Mouse (Mus musculus) stomach, embryonic 16.5 days (tissue): ENCODE measurements around the gene 4933430I17Rik. TPM values are rescaled to one million over a fixed set of nuclear protein-coding genes. Genes with fewer than 3 reads are reported as not detected.
"Not testable (repeated sequence)": the region's sequence is repeated elsewhere in the genome, so short reads cannot be mapped to it uniquely, and the experiment has no call there.

Experiments
- ATAC-seq: fragments of 200-750 bp; cut with Nextera tagmentation; 2 replicates; pipeline ENCODE4 v1.8.0; 2017; ENCODE audit warnings: moderate number of reproducible peaks, moderate TSS enrichment; ENCODE audit not compliant: insufficient read depth, low FRiP score
- H3K27ac ChIP-seq: fragments of 300-500 bp; sonication (generic); 2 replicates; pipeline ENCODE4 v1.5.1; 2014; ENCODE audit warnings: low read length
- H3K27me3 ChIP-seq: fragments of 300-500 bp; sonication (generic); 2 replicates; pipeline ENCODE4 v1.6.1; 2014; ENCODE audit warnings: low read length, control low read depth, mixed read lengths; ENCODE audit not compliant: control insufficient read depth, insufficient read depth
- H3K36me3 ChIP-seq: fragments of 300-500 bp; sonication (generic); 2 replicates; pipeline ENCODE4 v1.6.1; 2014; ENCODE audit warnings: low read length; ENCODE audit not compliant: control insufficient read depth, insufficient read depth
- H3K4me1 ChIP-seq: fragments of 300-500 bp; sonication (generic); 2 replicates; pipeline ENCODE4 v1.6.1; 2014; ENCODE audit warnings: low read length, control low read depth, mixed read lengths; ENCODE audit not compliant: control insufficient read depth, insufficient read depth
- H3K4me2 ChIP-seq: fragments of 300-500 bp; sonication (generic); 2 replicates; pipeline ENCODE4 v1.6.1; 2014; ENCODE audit warnings: low read depth, low read length, mixed read lengths
- H3K4me3 ChIP-seq: fragments of 300-500 bp; sonication (generic); replicated peaks from 2 replicates; pipeline ENCODE4 v1.5.1; 2014; ENCODE audit warnings: mild to moderate bottlenecking, low read length
- H3K9ac ChIP-seq: fragments of 300-500 bp; sonication (generic); 2 replicates; pipeline ENCODE4 v1.6.1; 2014; ENCODE audit warnings: low read length
- H3K9me3 ChIP-seq: fragments of 300-500 bp; sonication (generic); replicated peaks from 2 replicates; pipeline ENCODE4 v1.6.1; 2016; ENCODE audit warnings: low read length, control low read depth; ENCODE audit not compliant: control insufficient read depth
- WGBS: fragments of 180-500 bp; shearing (Covaris S2); extraction: QIAGEN DNeasy Blood & Tissue Kit; methylation state at CpG from one replicate; pipeline ENCODE4 v1.1.7; 2014; 5-methylcytosine and 5-hydroxymethylcytosine counted together
- polyA plus RNA-seq: library from polyadenylated mRNA; unstranded; fragments of >200 nt; fragmentation: Nextera tagmentation; extraction: Ambion mirVana; gene quantifications from 2 replicates; pipeline ENCODE4 v1.2.1, GENCODE M21; 2015

4933430I17Rik gene
- 0.31 TPM in 1 of 2 replicates, not detected in the other for polyA plus RNA-seq

DNA sequence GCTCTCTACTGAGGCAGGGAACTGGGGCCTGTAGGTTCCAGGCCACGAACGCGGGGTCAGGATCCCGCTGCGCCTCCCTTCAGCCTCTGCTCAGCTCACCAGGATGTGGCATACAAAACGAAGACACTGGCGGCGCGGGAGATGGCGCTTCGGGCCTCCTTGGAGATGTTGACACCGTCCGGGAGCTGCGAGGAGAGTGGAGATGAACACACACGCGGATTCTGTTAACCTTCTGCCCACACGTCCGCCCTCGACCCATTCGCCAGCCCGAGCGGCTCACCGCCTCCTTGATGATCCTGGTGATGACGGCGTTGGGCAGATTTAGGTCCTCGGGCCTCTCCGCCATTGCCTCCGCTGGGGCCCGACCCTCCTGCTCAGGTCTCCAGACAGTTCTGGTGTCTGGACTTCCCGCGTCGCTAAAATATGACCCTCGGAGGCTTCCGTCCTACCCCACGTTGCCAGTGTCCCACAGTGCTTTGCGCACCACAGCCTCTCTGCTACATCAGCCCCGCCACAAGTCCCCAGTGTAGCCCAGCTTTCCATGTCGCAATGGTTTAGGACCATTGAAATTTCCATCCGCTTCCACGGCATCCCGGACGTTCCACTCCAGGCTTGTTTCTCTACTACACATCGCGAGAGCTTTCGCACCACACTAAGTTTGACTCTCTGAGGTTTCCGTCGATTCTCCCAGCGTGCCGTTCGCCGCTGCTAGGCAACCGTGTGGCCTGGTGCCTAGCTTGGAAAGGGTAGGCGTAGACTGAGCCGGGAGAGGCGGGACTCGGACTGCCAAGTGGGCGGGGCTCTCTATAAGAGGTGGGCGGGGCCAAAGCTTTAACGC, at the start of gene 4933430I17Rik, which contains the start of gene Pole3:
4933430I17Rik (plus strand) TSS at position 719 of the 838 bp plus-strand sequence.
Pole3 (minus strand) TSS at position 418 of the 838 bp plus-strand sequence.
- peak within 1 kb of the TSS; percentile 96 for H3K27ac ChIP-seq
- H3K4me3 ChIP-seq, result peak within 1 kb of the TSS; percentile 92
- H3K4me1 ChIP-seq, result peaks cover 7% of the 10 kb centered on the region
- under 1% methylated on average over 59 of the region's 59 CpGs for WGBS
- H3K27me3 ChIP-seq, result no peaks in the 10 kb centered on the region
- H3K36me3 ChIP-seq, result no peaks in the 10 kb centered on the region
- peak; percentile 98 for ATAC-seq
- peak within 1 kb of the TSS; percentile 75 for H3K4me2 ChIP-seq
- peak within 1 kb of the TSS; percentile 92 for H3K9ac ChIP-seq
- no peaks in the 10 kb centered on the region for H3K9me3 ChIP-seq

DNA sequence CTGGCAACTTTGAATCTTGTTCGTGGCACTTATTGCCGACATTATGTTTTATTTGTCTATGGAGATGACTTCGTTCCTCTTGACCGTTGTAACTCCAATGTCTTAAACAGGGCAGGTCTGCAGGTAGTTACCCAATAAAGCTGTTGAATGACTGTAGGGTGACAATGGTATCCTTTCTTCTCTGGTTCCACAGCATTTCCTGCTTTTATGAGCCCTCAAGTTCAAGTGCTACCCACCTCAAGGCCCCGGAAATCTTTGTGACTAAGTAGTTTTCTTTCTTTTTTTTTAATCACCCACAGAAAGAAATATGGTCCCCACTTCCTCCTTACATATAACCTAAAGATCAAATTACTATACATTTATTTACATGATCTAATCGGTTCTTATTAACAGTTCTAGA, 49.4 kb upstream of the 4933430I17Rik start:
- no peak overlapping the region for H3K27ac ChIP-seq
- WGBS, result 71% methylated on average over 6 of the region's 6 CpGs
- ATAC-seq, result no peak

DNA sequence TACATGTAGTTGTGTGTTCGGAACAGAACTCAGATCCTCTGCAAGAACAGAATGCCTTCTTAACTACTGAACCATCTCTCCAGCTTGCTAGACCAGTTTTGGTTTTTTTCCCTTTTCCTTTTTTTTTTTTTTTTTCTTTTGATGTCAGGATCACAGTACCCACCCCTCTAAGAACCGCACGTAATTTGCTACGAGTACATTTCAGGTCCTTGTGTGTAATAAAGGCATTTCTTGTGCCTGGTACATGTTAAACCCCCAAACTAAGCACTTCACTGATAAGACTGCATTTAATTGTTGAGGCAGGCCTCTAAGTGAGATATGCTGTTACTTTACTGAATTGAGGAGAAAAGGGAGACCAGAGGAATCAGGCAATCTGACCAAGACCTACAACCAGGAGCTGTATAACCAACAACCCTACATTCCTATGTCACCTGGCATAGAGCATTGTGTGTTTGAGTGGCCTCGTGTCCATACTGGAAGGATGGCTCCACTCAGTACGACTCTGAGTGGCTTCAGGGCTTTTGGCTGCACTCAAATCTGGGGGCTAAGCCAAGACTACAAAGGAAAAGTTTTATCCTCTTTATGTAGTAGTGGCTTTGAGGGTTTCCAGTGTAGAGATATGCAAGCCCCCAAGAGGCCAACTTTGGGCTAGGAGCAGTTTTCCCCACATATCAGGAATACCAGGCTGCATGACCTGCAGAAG, 47.5 kb upstream of the 4933430I17Rik start:
- H3K4me2 ChIP-seq, result no peak overlapping the region
- 66% methylated on average over 6 of the region's 6 CpGs for WGBS
- peak overlapping the region; percentile 66 for H3K27ac ChIP-seq
- peaks cover 7% of the 10 kb centered on the region for H3K4me1 ChIP-seq
- H3K27me3 ChIP-seq, result no peaks in the 10 kb centered on the region
- H3K4me3 ChIP-seq, result no peak overlapping the region
- ATAC-seq, result peak; percentile 14; the same call in 1 of the 2 replicates
- H3K9ac ChIP-seq, result no peak overlapping the region
- no peaks in the 10 kb centered on the region for H3K36me3 ChIP-seq
- H3K9me3 ChIP-seq, result no peaks in the 10 kb centered on the region

More for the DNA sequence above, 49.4 kb upstream of the 4933430I17Rik start:
- Histone ChIP-seq H3K4me2 (no peak overlapping the region), H3K36me3 (no peaks in the 10 kb centered on the region), H3K9me3 (no peaks in the 10 kb centered on the region), H3K27me3 (no peaks in the 10 kb centered on the region), H3K4me1 (peaks cover 7% of the 10 kb centered on the region), H3K9ac (no peak overlapping the region), H3K4me3 (no peak overlapping the region)

DNA sequence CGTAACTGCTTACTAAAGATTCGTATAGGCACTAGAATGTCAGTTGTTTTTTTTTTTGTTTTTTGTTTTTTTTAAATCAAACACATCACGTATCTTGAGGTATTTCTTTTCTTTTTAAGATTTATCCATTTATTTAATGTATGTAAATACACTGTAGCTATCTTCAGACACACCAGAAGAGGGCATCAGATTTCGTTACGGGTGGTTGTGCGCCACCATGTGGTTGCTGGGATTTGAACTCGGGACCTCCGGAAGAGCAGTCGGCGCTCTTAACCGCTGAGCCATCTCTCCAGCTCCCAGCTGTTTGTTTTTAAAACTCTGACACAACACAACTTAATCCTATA, 45.6 kb upstream of the 4933430I17Rik start:
- not testable (repeated sequence) for H3K27me3 ChIP-seq, H3K27ac ChIP-seq, H3K9me3 ChIP-seq, H3K36me3 ChIP-seq, ATAC-seq
- Histone ChIP-seq H3K4me2 (peak overlapping the region; percentile 90), H3K4me3 (peak overlapping the region; percentile 61), H3K4me1 (peaks cover 10% of the 10 kb centered on the region), H3K9ac (peak overlapping the region; percentile 77)
- WGBS, result 11% methylated on average over 11 of the region's 11 CpGs

DNA sequence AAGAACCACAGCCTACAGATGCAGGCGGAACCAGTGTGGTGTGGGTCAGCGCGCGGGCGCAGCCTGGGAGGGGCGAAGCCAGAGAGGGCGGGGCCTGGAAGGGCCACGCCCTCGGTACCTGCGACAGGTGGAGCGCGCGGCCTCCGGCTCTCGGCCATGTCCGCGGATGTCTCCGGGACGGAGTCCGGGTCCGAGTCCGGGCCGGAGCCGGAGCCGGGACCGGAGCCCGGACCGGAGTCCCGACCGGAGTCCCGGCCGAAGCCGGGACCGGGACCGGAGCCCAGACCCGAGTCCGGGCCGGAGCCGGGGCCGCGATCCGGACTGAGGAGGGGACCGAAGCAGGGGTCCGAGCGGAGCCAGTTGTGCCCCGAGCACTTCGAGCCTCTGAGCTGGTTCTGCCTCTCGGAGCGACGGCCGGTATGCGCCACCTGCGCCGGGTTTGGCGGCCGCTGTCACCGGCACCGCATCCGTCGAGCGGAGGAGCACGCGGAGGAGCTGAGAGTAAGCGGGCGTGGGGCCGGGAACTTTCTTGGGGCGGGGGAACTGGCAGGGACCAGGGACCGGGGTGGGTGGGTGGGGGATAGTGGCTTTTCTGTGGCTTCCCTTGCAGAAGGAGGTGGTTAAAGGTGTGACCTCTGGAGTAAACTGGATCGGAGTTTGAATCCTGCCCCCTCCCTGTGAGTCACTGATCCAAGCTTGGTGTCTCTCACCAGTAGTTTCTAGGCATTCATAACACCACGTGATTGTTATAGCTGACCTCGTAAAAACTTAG, 45.0 kb upstream of the 4933430I17Rik start, which contains the start of gene Bspry:
Bspry (plus strand) TSS at position 117 of the 772 bp plus-strand sequence.
- peak; percentile 91 for ATAC-seq
- Histone ChIP-seq H3K4me2 (peak within 1 kb of the TSS; percentile 90), H3K27ac (peak within 1 kb of the TSS; percentile 84), H3K9ac (peak within 1 kb of the TSS; percentile 77), H3K27me3 (no peaks in the 10 kb centered on the region), H3K4me1 (peaks cover 10% of the 10 kb centered on the region), H3K4me3 (peak within 1 kb of the TSS; percentile 61), H3K9me3 (no peaks in the 10 kb centered on the region), H3K36me3 (no peaks in the 10 kb centered on the region)
- WGBS, result 2% methylated on average over 66 of the region's 71 CpGs

DNA sequence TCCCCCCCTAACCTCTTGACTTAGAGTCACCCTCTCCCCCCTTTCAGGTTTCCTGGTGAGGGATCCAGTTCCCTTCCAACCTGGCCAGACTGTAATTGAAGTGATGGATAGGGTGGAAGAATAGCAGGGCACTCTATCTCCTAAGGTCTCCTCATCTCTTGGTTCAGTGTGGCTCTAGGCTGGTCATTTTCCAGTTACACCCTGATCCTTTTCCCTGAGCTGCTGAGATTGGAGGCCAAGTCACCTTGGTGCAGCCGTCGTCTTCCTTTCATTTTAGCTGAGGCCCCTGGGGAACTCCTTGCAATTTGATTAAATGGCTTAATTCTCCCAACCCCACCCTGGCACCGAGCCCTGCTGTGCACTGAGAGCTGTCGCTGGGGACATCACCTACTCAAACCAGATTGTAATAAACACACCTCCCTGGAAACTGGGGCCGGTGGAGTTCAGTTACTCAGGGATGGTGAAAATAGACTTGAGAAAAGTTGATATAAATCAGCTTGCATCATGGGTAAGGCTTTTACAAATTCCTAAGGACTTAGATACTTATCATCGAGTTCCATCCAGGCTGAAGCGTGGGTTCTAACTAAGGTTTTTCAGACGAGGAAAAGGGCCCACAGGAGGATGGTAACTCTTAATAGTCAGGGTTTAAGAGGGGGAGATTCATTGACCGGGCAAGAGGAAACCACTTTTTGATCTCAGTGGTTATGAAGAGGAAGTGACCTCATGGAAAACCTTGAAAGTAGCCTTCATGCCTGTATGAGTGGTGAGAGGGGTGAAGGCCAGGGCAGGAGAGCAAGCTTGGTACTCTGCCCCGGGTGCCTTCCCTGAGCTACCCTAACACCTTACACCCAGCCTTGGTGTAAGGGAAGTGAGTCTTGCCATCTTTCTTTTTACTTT, 44.2 kb upstream of the 4933430I17Rik start:
- H3K4me3 ChIP-seq, result peak overlapping the region; percentile 61
- H3K4me2 ChIP-seq, result peak overlapping the region; percentile 90
- H3K27ac ChIP-seq, result peak overlapping the region; percentile 84; the same call in 1 of the 2 replicates
- peak; percentile 9; the same call in 1 of the 2 replicates for ATAC-seq
- 36% methylated on average over 10 of the region's 10 CpGs for WGBS
- peak overlapping the region; percentile 77 for H3K9ac ChIP-seq
- peaks cover 10% of the 10 kb centered on the region for H3K4me1 ChIP-seq
- no peaks in the 10 kb centered on the region for H3K36me3 ChIP-seq
- no peaks in the 10 kb centered on the region for H3K9me3 ChIP-seq
- H3K27me3 ChIP-seq, result no peaks in the 10 kb centered on the region

DNA sequence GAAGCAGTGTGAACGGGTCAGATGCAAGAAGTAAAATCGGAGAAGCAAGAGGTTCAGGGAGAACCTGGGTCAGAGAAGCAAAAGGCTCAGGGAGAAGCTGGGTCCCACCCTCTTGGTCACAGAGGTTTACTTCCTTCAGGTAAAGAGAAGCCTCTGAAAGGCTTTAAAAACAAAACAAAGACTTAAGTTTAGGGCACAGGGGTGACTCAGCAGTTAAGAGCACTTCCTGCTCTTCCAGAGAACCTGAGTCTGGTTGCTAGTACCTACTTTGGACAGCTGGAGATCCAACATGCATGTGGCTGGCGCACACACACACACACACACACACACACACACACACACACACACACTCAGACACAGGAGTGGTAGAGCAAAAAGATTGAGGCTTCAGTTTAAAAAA, 40.2 kb upstream of the 4933430I17Rik start:
- no peaks in the 10 kb centered on the region for H3K9me3 ChIP-seq
- no peak overlapping the region for H3K9ac ChIP-seq
- 66% methylated on average over 3 of the region's 3 CpGs for WGBS
- H3K27me3 ChIP-seq, result no peaks in the 10 kb centered on the region
- no peak overlapping the region for H3K4me3 ChIP-seq
- peaks cover 7% of the 10 kb centered on the region; the same call in 1 of the 2 replicates for H3K4me1 ChIP-seq
- no peak overlapping the region for H3K4me2 ChIP-seq
- ATAC-seq, result no peak
- peak overlapping the region; percentile 52 for H3K27ac ChIP-seq
- H3K36me3 ChIP-seq, result no peaks in the 10 kb centered on the region
